Mouse (Mus musculus) kidney, embryonic 16.5 days (tissue): ENCODE measurements at regions not wholly inside any gene's neighbourhood (a gene's known extent, or its start where the extent isn't known, plus 50 kb on each side); places are given as distances from the start of the nearest gene placed in this dataset.

Experiments
- ATAC-seq: fragments of 200-750 bp; cut with Nextera tagmentation; 2 replicates; pipeline ENCODE4 v1.8.0; 2017; ENCODE audit warnings: moderate TSS enrichment; ENCODE audit not compliant: low FRiP score, low TSS enrichment
- H3K27ac ChIP-seq: fragments of 300-500 bp; sonication (generic); 2 replicates; pipeline ENCODE4 v1.5.1; 2014; ENCODE audit warnings: low read length
- H3K27me3 ChIP-seq: fragments of 300-500 bp; sonication (generic); 2 replicates; pipeline ENCODE4 v1.6.1; 2014; ENCODE audit warnings: low read length, control low read depth, mixed read lengths; ENCODE audit not compliant: insufficient read depth
- H3K36me3 ChIP-seq: fragments of 300-500 bp; sonication (generic); 2 replicates; pipeline ENCODE4 v1.6.1; 2014; ENCODE audit warnings: low read length, control low read depth, mixed read lengths; ENCODE audit not compliant: insufficient read depth
- H3K4me1 ChIP-seq: fragments of 300-500 bp; sonication (generic); 2 replicates; pipeline ENCODE4 v1.6.1; 2014; ENCODE audit warnings: low read length, control low read depth, mixed read lengths; ENCODE audit not compliant: insufficient read depth
- H3K4me2 ChIP-seq: fragments of 300-500 bp; sonication (generic); replicated peaks from 2 replicates; pipeline ENCODE4 v1.6.1; 2014; ENCODE audit warnings: low read depth, low read length
- H3K4me3 ChIP-seq: fragments of 300-500 bp; sonication (generic); 2 replicates; pipeline ENCODE4 v1.5.1; 2014; ENCODE audit warnings: mild to moderate bottlenecking, low read length
- H3K9ac ChIP-seq: fragments of 300-500 bp; sonication (generic); replicated peaks from 2 replicates; pipeline ENCODE4 v1.6.1; 2014; ENCODE audit warnings: low read length
- H3K9me3 ChIP-seq: fragments of 300-500 bp; sonication (generic); 2 replicates; pipeline ENCODE4 v1.6.1; 2016; ENCODE audit warnings: low read length, control low read depth
- WGBS: fragments of 180-500 bp; shearing (Covaris S2); extraction: QIAGEN DNeasy Blood & Tissue Kit; methylation state at CpG from one replicate; pipeline ENCODE4 v1.1.7; 2014; 5-methylcytosine and 5-hydroxymethylcytosine counted together

GRCm38 (mm10) chr9:27643916-27644315 lies 146.7 kb upstream of the Opcml start:
- no peak for ATAC-seq
- Histone ChIP-seq H3K4me3 (no peak overlapping the region), H3K4me1 (no peaks in the 10 kb centered on the region), H3K27ac (no peak overlapping the region), H3K27me3 (no peaks in the 10 kb centered on the region), H3K4me2 (no peak overlapping the region), H3K9me3 (no peaks in the 10 kb centered on the region), H3K9ac (no peak overlapping the region), H3K36me3 (no peaks in the 10 kb centered on the region)

- no peak overlapping the region for H3K4me3 ChIP-seq
- no peak for ATAC-seq
- no peak overlapping the region for H3K4me2 ChIP-seq
- WGBS = 83% methylated on average over 5 of the region's 5 CpGs
- H3K36me3 ChIP-seq = no peaks in the 10 kb centered on the region
- no peaks in the 10 kb centered on the region for H3K27me3 ChIP-seq
- H3K27ac ChIP-seq = no peak overlapping the region
- H3K4me1 ChIP-seq = no peaks in the 10 kb centered on the region
- H3K9me3 ChIP-seq = no peaks in the 10 kb centered on the region
- no peak overlapping the region for H3K9ac ChIP-seq
Measured at GRCm38 (mm10) chr9:27645435-27645834, 145.1 kb upstream of the Opcml start.

GRCm38 (mm10) chr9:27646100-27646499 lies 144.5 kb upstream of the Opcml start:
- ATAC-seq = no peak
- Histone ChIP-seq H3K36me3 (no peaks in the 10 kb centered on the region), H3K9ac (no peak overlapping the region), H3K4me1 (no peaks in the 10 kb centered on the region), H3K4me2 (no peak overlapping the region), H3K27ac (no peak overlapping the region), H3K4me3 (no peak overlapping the region), H3K9me3 (no peaks in the 10 kb centered on the region), H3K27me3 (no peaks in the 10 kb centered on the region)
- 76% methylated on average over 8 of the region's 8 CpGs for WGBS

GRCm38 (mm10) chr9:27646956-27647355 lies 143.6 kb upstream of the Opcml start:
- Histone ChIP-seq H3K9ac (no peak overlapping the region), H3K4me3 (no peak overlapping the region), H3K4me2 (no peak overlapping the region), H3K36me3 (no peaks in the 10 kb centered on the region), H3K9me3 (no peaks in the 10 kb centered on the region), H3K27me3 (no peaks in the 10 kb centered on the region), H3K4me1 (no peaks in the 10 kb centered on the region), H3K27ac (no peak overlapping the region)
- no peak for ATAC-seq
- 64% methylated on average over 10 of the region's 10 CpGs for WGBS

- no peaks in the 10 kb centered on the region; the same call in 1 of the 2 replicates for H3K4me1 ChIP-seq
- no peak overlapping the region for H3K4me3 ChIP-seq
- H3K27ac ChIP-seq = no peak overlapping the region
- no peaks in the 10 kb centered on the region for H3K36me3 ChIP-seq
- H3K27me3 ChIP-seq = no peaks in the 10 kb centered on the region
- no peak overlapping the region for H3K9ac ChIP-seq
- WGBS = 94% methylated on average over 1 of the region's 1 CpGs
- ATAC-seq = no peak
- H3K4me2 ChIP-seq = no peak overlapping the region
- no peaks in the 10 kb centered on the region for H3K9me3 ChIP-seq
Measured at GRCm38 (mm10) chr9:27658001-27658400, 132.6 kb upstream of the Opcml start.

GRCm38 (mm10) chr9:27661431-27662300 lies 128.9 kb upstream of the Opcml start:
- Histone ChIP-seq H3K4me2 (no peak overlapping the region), H3K4me1 (no peaks in the 10 kb centered on the region; the same call in 1 of the 2 replicates), H3K27me3 (no peaks in the 10 kb centered on the region), H3K27ac (no peak overlapping the region), H3K9ac (no peak overlapping the region), H3K36me3 (no peaks in the 10 kb centered on the region), H3K9me3 (no peaks in the 10 kb centered on the region), H3K4me3 (no peak overlapping the region)
- ATAC-seq = no peak
- 83% methylated on average over 1 of the region's 1 CpGs for WGBS

GRCm38 (mm10) chr9:27663230-27663629 lies 127.3 kb upstream of the Opcml start:
- Histone ChIP-seq H3K4me1 (no peaks in the 10 kb centered on the region; the same call in 1 of the 2 replicates), H3K36me3 (no peaks in the 10 kb centered on the region), H3K27me3 (no peaks in the 10 kb centered on the region), H3K27ac (no peak overlapping the region), H3K4me3 (no peak overlapping the region), H3K9me3 (no peaks in the 10 kb centered on the region), H3K9ac (no peak overlapping the region), H3K4me2 (no peak overlapping the region)
- WGBS = 88% methylated on average over 1 of the region's 1 CpGs
- no peak for ATAC-seq

- no peaks in the 10 kb centered on the region for H3K9me3 ChIP-seq
- H3K9ac ChIP-seq = no peak overlapping the region
- no peak overlapping the region for H3K4me2 ChIP-seq
- no peak overlapping the region for H3K27ac ChIP-seq
- no peaks in the 10 kb centered on the region for H3K4me1 ChIP-seq
- ATAC-seq = no peak
- H3K4me3 ChIP-seq = no peak overlapping the region
- no peaks in the 10 kb centered on the region for H3K27me3 ChIP-seq
- 80% methylated on average over 2 of the region's 2 CpGs for WGBS
- H3K36me3 ChIP-seq = no peaks in the 10 kb centered on the region
Measured at GRCm38 (mm10) chr9:27665659-27666058, 124.9 kb upstream of the Opcml start.

GRCm38 (mm10) chr9:27670032-27670740 lies 120.4 kb upstream of the Opcml start:
- H3K4me2 ChIP-seq = no peak overlapping the region
- WGBS = 50% methylated on average over 6 of the region's 6 CpGs
- no peak overlapping the region for H3K4me3 ChIP-seq
- H3K36me3 ChIP-seq = no peaks in the 10 kb centered on the region
- ATAC-seq = no peak
- no peaks in the 10 kb centered on the region for H3K4me1 ChIP-seq
- no peak overlapping the region for H3K27ac ChIP-seq
- H3K27me3 ChIP-seq = no peaks in the 10 kb centered on the region
- no peak overlapping the region for H3K9ac ChIP-seq
- H3K9me3 ChIP-seq = no peaks in the 10 kb centered on the region

GRCm38 (mm10) chr9:27685325-27685724 lies 105.2 kb upstream of the Opcml start:
- H3K9ac ChIP-seq = no peak overlapping the region
- H3K4me3 ChIP-seq = no peak overlapping the region
- no peak overlapping the region for H3K27ac ChIP-seq
- no peak overlapping the region for H3K4me2 ChIP-seq
- no peaks in the 10 kb centered on the region for H3K27me3 ChIP-seq
- H3K4me1 ChIP-seq = no peaks in the 10 kb centered on the region
- ATAC-seq = no peak
- H3K36me3 ChIP-seq = no peaks in the 10 kb centered on the region
- H3K9me3 ChIP-seq = no peaks in the 10 kb centered on the region
